Mouse (Mus musculus) heart, embryonic 13.5 days (tissue): ENCODE measurements at regions not wholly inside any gene's neighbourhood (a gene's known extent, or its start where the extent isn't known, plus 50 kb on each side); places are given as distances from the start of the nearest gene placed in this dataset.
"Not testable (repeated sequence)": the region's sequence is repeated elsewhere in the genome, so short reads cannot be mapped to it uniquely, and the experiment has no call there.

Experiments used
- ATAC-seq: fragments of 200-750 bp; cut with Nextera tagmentation; 2 replicates; pipeline ENCODE4 v1.8.0; 2017; ENCODE audit warnings: moderate TSS enrichment; ENCODE audit not compliant: insufficient number of reproducible peaks, low FRiP score, low TSS enrichment; ENCODE audit errors: extremely low read depth
- H3K27ac ChIP-seq: fragments of 300-500 bp; sonication (generic); replicated peaks from 2 replicates; pipeline ENCODE4 v1.5.1; 2015; ENCODE audit warnings: moderate library complexity, mild to moderate bottlenecking, inconsistent platforms
- H3K27me3 ChIP-seq: fragments of 300-500 bp; sonication (generic); replicated peaks from 2 replicates; pipeline ENCODE4 v1.6.1; 2015; ENCODE audit warnings: mild to moderate bottlenecking, inconsistent platforms
- H3K36me3 ChIP-seq: fragments of 300-500 bp; sonication (generic); 2 replicates; pipeline ENCODE4 v1.6.1; 2015; ENCODE audit warnings: mild to moderate bottlenecking, inconsistent platforms
- H3K4me1 ChIP-seq: fragments of 300-500 bp; sonication (generic); 2 replicates; pipeline ENCODE4 v1.6.1; 2015; ENCODE audit warnings: inconsistent platforms
- H3K4me2 ChIP-seq: fragments of 300-500 bp; sonication (generic); 2 replicates; pipeline ENCODE4 v1.6.1; 2015; ENCODE audit warnings: inconsistent platforms, mild to moderate bottlenecking, moderate library complexity
- H3K4me3 ChIP-seq: fragments of 300-500 bp; sonication (generic); 2 replicates; pipeline ENCODE4 v1.5.1; 2015; ENCODE audit warnings: moderate library complexity, mild to moderate bottlenecking, inconsistent platforms
- H3K9ac ChIP-seq: fragments of 300-500 bp; sonication (generic); 2 replicates; pipeline ENCODE4 v1.6.1; 2015; ENCODE audit warnings: inconsistent platforms, mild to moderate bottlenecking, moderate library complexity
- H3K9me3 ChIP-seq: fragments of 300-500 bp; sonication (generic); 2 replicates; pipeline ENCODE4 v1.6.1; 2016; ENCODE audit warnings: inconsistent platforms
- WGBS: fragments of 180-500 bp; shearing (Covaris S2); methylation state at CpG from one replicate; pipeline ENCODE4 v1.1.7; 2015; ENCODE audit warnings: mixed read lengths; 5-methylcytosine and 5-hydroxymethylcytosine counted together

DNA sequence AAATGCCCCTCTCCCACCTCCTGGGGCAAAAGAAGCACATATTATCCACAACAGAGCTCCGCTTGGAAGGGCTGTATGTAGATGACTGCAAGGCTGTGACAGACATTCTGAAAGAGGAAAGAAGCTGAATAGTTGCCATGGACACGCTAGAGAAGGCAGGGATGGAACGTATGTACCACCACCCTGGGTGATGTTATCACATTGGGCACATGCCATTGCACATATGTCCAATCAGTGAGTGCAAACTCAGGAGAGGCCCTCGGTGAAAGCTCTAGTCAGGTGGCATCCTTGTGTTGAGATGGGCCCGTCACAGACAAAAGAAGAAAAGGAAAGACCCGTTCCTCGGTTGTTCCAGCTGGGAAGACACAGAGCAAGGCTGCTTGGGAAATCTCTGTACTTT, 99.8 kb downstream of the Sox2 start:
- Histone ChIP-seq H3K4me3 (no peak overlapping the region), H3K27me3 (no peaks in the 10 kb centered on the region), H3K36me3 (no peaks in the 10 kb centered on the region), H3K4me2 (no peak overlapping the region), H3K9me3 (no peaks in the 10 kb centered on the region), H3K4me1 (no peaks in the 10 kb centered on the region), H3K9ac (no peak overlapping the region), H3K27ac (no peak overlapping the region)
- ATAC-seq: no peak
- 75% methylated on average over 7 of the region's 7 CpGs for WGBS

DNA sequence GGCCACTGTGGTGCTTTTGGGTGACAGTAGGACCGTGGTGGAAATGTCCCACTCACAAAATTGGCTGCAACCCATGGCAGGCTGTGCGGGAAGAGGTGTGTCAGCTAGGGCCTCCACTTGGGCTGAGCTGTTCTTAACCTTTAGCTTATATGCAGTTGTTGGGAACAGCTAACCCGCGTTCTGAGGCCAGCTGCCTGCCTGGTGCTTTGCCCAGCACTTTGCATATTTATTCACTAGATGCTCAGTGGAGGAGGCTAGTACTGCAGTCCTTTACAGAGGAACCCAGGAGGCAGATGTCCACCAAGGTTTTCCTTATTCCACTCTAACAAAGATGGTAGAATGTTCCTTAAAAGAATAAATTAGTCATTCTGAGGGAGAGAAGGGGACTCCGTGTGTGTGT, 101.3 kb downstream of the Sox2 start:
- 68% methylated on average over 5 of the region's 5 CpGs for WGBS
- H3K9ac ChIP-seq: no peak overlapping the region
- no peaks in the 10 kb centered on the region for H3K4me1 ChIP-seq
- H3K27ac ChIP-seq: no peak overlapping the region
- no peaks in the 10 kb centered on the region for H3K27me3 ChIP-seq
- no peaks in the 10 kb centered on the region for H3K9me3 ChIP-seq
- no peak overlapping the region for H3K4me3 ChIP-seq
- no peak for ATAC-seq
- no peaks in the 10 kb centered on the region for H3K36me3 ChIP-seq
- no peak overlapping the region for H3K4me2 ChIP-seq

DNA sequence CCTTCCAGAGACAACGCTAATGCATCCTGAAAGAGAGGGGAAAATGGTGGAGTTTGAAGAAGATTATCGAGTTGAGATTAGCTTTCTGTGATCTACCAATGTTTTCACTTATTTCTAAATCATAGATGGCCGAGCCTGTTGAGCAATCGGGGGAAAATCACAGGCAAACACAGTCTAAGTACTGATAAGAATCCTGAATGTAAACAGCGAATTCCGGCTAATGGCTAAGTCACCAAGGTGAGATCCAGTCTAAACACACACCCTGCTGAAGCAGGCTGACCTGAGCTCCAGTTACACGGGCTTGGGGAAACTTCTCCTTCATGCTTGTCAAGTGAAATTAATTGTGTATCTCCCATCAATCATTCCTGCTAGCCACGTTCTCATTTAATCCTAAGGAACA, 103.4 kb downstream of the Sox2 start:
- Histone ChIP-seq H3K4me2 (no peak overlapping the region), H3K36me3 (no peaks in the 10 kb centered on the region), H3K27ac (no peak overlapping the region), H3K27me3 (no peaks in the 10 kb centered on the region), H3K4me1 (no peaks in the 10 kb centered on the region), H3K9me3 (no peaks in the 10 kb centered on the region), H3K4me3 (no peak overlapping the region), H3K9ac (no peak overlapping the region)
- no peak for ATAC-seq
- WGBS: 34% methylated on average over 8 of the region's 8 CpGs

DNA sequence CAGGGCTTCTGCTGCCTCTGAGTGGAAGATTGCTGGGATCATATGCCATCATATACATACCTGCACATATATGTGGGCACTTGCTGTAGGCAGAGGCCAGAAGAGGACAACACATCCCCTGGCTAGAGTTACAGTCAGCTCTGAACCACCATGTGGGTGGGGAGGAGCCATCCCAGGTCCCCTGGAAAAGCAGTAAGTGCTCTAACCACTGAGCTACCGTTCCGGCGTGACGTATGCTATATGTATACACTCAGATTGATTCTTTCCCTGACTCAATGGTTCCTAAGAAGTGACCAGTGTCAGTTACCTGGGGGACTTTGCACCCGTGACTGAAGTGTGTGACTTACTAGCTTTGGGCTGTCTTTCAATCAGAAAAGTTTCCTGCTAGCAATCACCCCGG, 104.6 kb downstream of the Sox2 start:
- Histone ChIP-seq H3K9me3 (no peaks in the 10 kb centered on the region), H3K27ac (no peak overlapping the region), H3K4me2 (no peak overlapping the region), H3K36me3 (no peaks in the 10 kb centered on the region), H3K9ac (no peak overlapping the region), H3K27me3 (no peaks in the 10 kb centered on the region), H3K4me1 (no peaks in the 10 kb centered on the region), H3K4me3 (no peak overlapping the region)
- 90% methylated on average over 6 of the region's 6 CpGs for WGBS
- ATAC-seq: no peak

DNA sequence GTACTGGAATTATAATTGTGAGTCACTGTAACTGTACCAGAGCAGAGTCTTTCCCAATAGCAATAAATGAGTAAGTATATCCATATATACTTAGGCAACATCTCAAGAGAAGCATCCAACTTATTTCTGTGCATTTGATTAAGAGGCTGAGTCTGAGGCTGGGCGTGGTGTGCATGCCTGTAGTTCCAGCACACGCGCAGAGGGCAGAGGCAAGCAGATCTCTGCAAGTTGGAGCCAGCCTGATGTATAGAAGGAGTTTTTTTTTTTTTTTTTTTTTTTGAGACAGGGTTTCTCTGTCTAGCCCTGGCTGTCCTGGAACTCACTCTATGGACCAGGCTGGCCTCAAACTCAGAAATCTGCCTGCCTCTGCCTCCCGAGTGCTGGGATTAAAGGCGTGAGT, 105.1 kb downstream of the Sox2 start:
- not testable (repeated sequence) for H3K27ac ChIP-seq, H3K4me1 ChIP-seq, ATAC-seq, H3K27me3 ChIP-seq, H3K9ac ChIP-seq, H3K4me3 ChIP-seq, H3K4me2 ChIP-seq, H3K9me3 ChIP-seq, H3K36me3 ChIP-seq
- WGBS: 90% methylated on average over 5 of the region's 5 CpGs

DNA sequence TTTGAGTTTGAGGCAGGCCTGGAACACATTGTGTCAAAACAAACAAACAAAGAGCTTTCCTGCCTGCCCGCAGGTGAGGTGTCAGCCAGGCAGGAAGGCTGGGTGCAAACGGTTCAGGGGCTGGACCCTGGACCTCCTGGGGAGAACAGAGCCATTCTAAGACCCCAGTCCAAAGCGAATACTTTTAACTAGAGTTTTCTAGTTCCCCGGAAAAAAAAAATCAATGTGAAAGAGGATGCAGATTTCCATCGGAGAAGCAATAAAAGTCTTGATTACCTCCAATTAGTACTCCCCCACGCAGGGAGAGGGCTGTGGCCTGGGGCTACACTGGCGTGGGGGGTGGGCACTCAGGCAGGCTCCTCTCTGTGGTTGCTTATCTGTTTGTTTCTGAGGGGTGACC, 106.4 kb downstream of the Sox2 start:
- 24% methylated on average over 7 of the region's 7 CpGs for WGBS
- no peaks in the 10 kb centered on the region for H3K4me1 ChIP-seq
- no peak overlapping the region for H3K9ac ChIP-seq
- no peaks in the 10 kb centered on the region for H3K9me3 ChIP-seq
- ATAC-seq: no peak
- H3K4me3 ChIP-seq: no peak overlapping the region
- no peaks in the 10 kb centered on the region for H3K27me3 ChIP-seq
- H3K36me3 ChIP-seq: no peaks in the 10 kb centered on the region
- H3K27ac ChIP-seq: no peak overlapping the region
- no peak overlapping the region for H3K4me2 ChIP-seq

DNA sequence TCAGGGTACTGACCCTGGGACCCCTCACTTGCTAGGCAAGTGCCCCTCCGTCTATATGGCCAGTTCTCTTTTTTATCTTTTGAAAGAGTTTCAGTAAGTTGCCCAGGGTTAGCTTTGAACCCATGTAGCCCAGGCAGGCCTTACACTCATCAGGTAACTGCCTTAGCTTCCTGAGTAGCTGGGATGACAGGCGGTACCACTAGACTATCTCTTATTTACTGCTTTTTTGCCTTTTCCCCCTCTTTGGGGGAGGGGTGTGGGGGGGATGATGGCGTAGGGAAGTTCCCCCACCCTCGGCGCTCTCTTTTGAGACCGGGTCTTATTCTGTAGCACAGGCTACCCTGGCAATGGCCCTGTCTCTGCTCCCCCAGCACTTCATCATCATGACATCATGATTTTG, 106.9 kb downstream of the Sox2 start:
- no peak overlapping the region for H3K27ac ChIP-seq
- no peak overlapping the region for H3K4me3 ChIP-seq
- H3K36me3 ChIP-seq: no peaks in the 10 kb centered on the region
- no peak overlapping the region for H3K9ac ChIP-seq
- H3K4me2 ChIP-seq: no peak overlapping the region
- 47% methylated on average over 6 of the region's 6 CpGs for WGBS
- H3K4me1 ChIP-seq: no peaks in the 10 kb centered on the region
- ATAC-seq: no peak
- no peaks in the 10 kb centered on the region for H3K27me3 ChIP-seq
- no peaks in the 10 kb centered on the region for H3K9me3 ChIP-seq

DNA sequence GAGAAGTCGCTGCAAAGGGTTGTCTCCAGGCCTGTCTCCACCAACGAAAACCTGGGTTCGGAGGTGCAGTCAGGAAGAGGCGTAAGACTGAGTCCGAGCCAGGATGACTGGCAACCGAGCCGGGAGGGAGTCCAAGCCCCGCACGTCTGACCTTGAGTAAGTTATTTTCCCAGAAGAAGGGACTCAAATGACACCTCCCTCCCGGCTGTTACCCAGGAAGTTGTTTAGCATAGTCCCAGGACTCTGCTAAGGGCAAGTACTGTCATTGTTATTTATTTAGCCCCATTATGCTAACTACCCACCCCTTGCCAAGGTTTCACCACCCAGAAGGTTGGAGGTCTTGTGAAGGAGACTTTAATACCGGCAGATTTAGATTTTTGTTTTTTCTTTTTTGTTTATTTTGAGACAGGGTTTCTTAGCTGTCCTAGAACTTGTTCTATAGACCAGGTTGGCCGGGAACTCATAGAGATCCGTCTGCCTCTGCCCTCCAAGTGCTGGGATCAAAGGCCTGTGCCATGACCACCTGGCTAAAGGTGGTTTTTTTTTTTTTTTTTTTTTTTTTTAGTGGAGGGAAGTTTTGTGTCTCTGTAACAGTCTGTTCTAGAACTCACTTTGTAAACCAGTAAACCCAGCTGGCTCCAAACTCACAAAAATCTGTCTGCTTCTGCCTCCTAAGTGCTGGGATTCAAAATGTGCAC, 107.8 kb downstream of the Sox2 start:
- H3K4me3 ChIP-seq: no peak overlapping the region
- H3K9me3 ChIP-seq: no peaks in the 10 kb centered on the region
- H3K27ac ChIP-seq: no peak overlapping the region
- no peak overlapping the region for H3K4me2 ChIP-seq
- no peaks in the 10 kb centered on the region for H3K4me1 ChIP-seq
- no peaks in the 10 kb centered on the region for H3K27me3 ChIP-seq
- WGBS: 25% methylated on average over 13 of the region's 13 CpGs
- H3K9ac ChIP-seq: no peak overlapping the region
- no peaks in the 10 kb centered on the region for H3K36me3 ChIP-seq
- no peak for ATAC-seq

DNA sequence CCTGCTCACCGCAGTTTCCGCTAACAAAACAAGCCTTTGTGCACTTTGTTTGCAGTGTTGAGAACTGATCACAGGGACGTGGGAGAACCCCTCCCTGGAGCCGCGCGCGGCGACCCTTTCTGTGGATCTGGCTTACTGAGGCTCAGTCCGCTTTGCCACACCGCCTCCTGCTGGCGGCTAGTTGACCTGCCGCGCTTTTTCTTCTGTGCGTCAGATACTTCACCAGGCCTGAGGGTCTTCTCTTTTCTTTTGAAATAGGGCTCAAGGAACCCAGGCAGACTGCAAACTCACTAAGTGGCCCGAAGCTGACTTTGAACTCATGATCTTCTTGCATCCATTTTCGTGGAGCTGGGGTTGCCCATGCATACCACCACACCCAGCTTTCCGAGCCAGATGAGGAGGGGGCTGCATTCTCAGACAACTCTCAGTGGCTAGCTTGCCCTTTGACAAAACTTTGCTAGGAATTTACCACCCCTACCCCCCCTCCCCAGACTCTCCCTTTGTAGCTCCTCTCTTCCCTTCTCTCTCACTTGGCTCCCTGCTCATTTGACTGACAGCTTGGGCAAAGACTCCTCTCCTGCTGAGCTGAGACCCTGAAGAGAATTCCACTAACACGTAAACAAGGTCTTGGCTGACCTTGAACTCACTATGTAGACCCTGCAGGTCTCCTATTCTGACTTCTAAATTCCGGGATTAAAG, 109.9 kb downstream of the Sox2 start:
- 61% methylated on average over 19 of the region's 19 CpGs for WGBS

DNA sequence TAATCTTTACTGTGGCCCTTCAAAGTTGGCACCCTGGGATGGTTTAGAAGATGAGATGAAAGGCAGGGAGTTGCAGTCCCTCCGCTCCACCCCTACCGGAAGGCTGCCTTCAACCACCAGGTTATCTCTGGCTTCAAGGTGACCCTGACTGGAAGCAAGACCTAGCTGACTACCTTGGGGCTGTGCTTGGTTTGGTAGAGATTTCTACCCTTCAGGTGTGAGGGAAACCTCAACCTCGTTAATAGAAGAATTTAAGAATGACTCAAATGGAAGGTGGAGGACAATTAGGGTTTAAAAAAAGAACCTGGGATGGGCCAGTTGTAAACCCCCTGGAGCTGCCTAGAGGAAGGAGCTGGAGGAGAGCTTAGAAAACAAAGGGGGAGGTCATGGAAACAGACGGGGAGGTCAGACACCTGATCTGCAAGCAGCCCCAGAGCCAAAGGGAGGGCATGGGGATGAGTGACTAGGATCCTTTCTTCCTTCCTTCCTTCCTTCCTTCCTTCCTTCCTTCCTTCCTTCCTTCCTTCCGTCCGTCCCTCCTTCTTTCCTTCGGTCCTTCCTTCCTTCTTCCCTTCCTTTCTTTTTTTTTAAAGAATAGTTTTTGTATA, 111.1 kb downstream of the Sox2 start:
- WGBS: 67% methylated on average over 7 of the region's 7 CpGs
- H3K9me3 ChIP-seq: no peaks in the 10 kb centered on the region
- H3K4me1 ChIP-seq: no peaks in the 10 kb centered on the region
- no peak overlapping the region for H3K4me3 ChIP-seq
- H3K27ac ChIP-seq: no peak overlapping the region
- H3K9ac ChIP-seq: no peak overlapping the region
- ATAC-seq: no peak
- H3K4me2 ChIP-seq: no peak overlapping the region
- H3K36me3 ChIP-seq: no peaks in the 10 kb centered on the region
- H3K27me3 ChIP-seq: no peaks in the 10 kb centered on the region

More for the DNA sequence above, 109.9 kb downstream of the Sox2 start:
- ATAC-seq: no peak
- no peak overlapping the region for H3K9ac ChIP-seq
- H3K9me3 ChIP-seq: no peaks in the 10 kb centered on the region
- no peaks in the 10 kb centered on the region for H3K36me3 ChIP-seq
- no peaks in the 10 kb centered on the region for H3K27me3 ChIP-seq
- H3K27ac ChIP-seq: no peak overlapping the region
- H3K4me2 ChIP-seq: no peak overlapping the region
- no peak overlapping the region for H3K4me3 ChIP-seq
- no peaks in the 10 kb centered on the region for H3K4me1 ChIP-seq

DNA sequence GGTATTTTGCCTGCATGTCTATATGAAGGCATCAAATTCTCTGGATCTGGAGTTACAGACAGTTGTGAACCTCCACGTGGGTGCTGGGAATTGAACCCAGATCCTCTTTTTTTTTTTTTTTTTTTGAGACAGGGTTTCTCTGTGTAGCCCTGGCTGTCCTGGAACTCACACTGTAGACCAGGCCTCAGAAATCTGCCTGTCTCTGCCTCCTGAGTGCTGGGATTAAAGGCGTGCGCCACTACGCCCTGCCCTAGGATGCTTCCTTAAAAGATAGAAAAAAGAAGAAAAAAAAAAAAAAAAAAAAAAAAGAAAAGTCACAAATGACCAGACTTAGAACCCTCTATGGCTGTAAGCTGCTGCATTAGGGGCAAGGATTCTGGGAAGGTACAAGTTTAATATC, 111.6 kb downstream of the Sox2 start:
- ATAC-seq: no peak

DNA sequence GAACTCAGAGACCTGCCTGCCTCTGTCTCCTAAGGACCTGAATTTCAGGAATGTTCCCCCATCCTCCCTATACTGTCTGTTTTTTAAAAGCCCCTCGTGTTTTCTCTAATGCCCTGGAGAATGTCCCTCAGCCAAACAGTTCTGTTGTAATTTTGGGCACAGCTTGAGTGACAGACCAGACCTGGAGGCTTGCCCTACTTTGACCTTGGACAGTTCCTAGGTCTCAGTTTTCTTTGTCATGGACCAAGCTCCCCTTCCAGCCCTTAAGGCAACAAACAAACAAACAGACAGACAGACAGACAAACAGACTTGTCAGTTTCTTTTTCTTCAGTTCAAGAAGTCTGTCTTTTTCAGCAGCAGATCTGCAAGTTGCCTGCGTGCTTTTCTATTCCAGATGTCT, 114.4 kb downstream of the Sox2 start:
- H3K4me3 ChIP-seq: no peak overlapping the region
- no peak overlapping the region for H3K27ac ChIP-seq
- no peaks in the 10 kb centered on the region for H3K27me3 ChIP-seq
- no peaks in the 10 kb centered on the region for H3K36me3 ChIP-seq
- no peak overlapping the region for H3K9ac ChIP-seq
- no peaks in the 10 kb centered on the region for H3K9me3 ChIP-seq
- no peak overlapping the region for H3K4me2 ChIP-seq
- no peak for ATAC-seq
- WGBS: 54% methylated on average over 2 of the region's 2 CpGs
- no peaks in the 10 kb centered on the region for H3K4me1 ChIP-seq

More for the DNA sequence above, 111.6 kb downstream of the Sox2 start:
- Histone ChIP-seq H3K4me2 (no peak overlapping the region), H3K9ac (no peak overlapping the region), H3K27ac (no peak overlapping the region), H3K36me3 (no peaks in the 10 kb centered on the region), H3K4me3 (no peak overlapping the region), H3K4me1 (no peaks in the 10 kb centered on the region), H3K27me3 (no peaks in the 10 kb centered on the region), H3K9me3 (no peaks in the 10 kb centered on the region)
- 90% methylated on average over 4 of the region's 4 CpGs for WGBS
